Mouse (Mus musculus): ENCODE measurements around the gene Abhd5.
A peak's percentile ranks its signal among the peaks of the same experiment; 100 is the strongest.
"Not testable (repeated sequence)": the region's sequence is repeated elsewhere in the genome, so short reads cannot be mapped to it uniquely, and the experiment has no call there.

Gene Abhd5

GRCm38 (mm10) chr9:122351303-122352024 is at the start of gene Abhd5:
TSS of gene Abhd5 (plus strand) at chr9:122351608.
- DNase-seq (ENCODE audit: low spot score in 2 of 2), result peak; percentile 92 to 93

GRCm38 (mm10) chr9:122305302-122305701 is 46.1 kb upstream of the Abhd5 start:
- DNase-seq (ENCODE audit: low spot score in 2 of 2), result no peak

GRCm38 (mm10) chr9:122309013-122309980 is 42.1 kb upstream of the Abhd5 start:
- DNase-seq (ENCODE audit: low spot score in 2 of 2), result no peak

- DNase-seq (ENCODE audit: low spot score in 2 of 2), result peak; percentile 65 to 83
Observed at GRCm38 (mm10) chr9:122310613-122311049, 40.8 kb upstream of the Abhd5 start.

- no peak for DNase-seq (ENCODE audit: low spot score in 2 of 2)
Observed at GRCm38 (mm10) chr9:122311051-122311760, 40.2 kb upstream of the Abhd5 start.

GRCm38 (mm10) chr9:122312296-122312990 is 39.0 kb upstream of the Abhd5 start:
- DNase-seq (ENCODE audit: low spot score in 2 of 2), result no peak

GRCm38 (mm10) chr9:122313128-122313527 is 38.3 kb upstream of the Abhd5 start:
- not testable (repeated sequence) for DNase-seq (ENCODE audit: low spot score in 2 of 2)

- DNase-seq (ENCODE audit: low spot score in 2 of 2), result no peak
Observed at GRCm38 (mm10) chr9:122314386-122314785, 37.0 kb upstream of the Abhd5 start.

- DNase-seq (ENCODE audit: low spot score in 2 of 2), result no peak
Observed at GRCm38 (mm10) chr9:122314942-122315341, 36.5 kb upstream of the Abhd5 start.

- no peak for DNase-seq (ENCODE audit: low spot score in 2 of 2)
Observed at GRCm38 (mm10) chr9:122315501-122315900, 35.9 kb upstream of the Abhd5 start.

GRCm38 (mm10) chr9:122316562-122316961 is 34.8 kb upstream of the Abhd5 start:
- no peak for DNase-seq (ENCODE audit: low spot score in 2 of 2)

GRCm38 (mm10) chr9:122320626-122321025 is 30.8 kb upstream of the Abhd5 start:
- DNase-seq (ENCODE audit: low spot score in 2 of 2), result no peak

GRCm38 (mm10) chr9:122322356-122322755 is 29.1 kb upstream of the Abhd5 start:
- DNase-seq (ENCODE audit: low spot score in 2 of 2), result no peak

- DNase-seq (ENCODE audit: low spot score in 2 of 2), result no peak
Observed at GRCm38 (mm10) chr9:122325996-122326395, 25.4 kb upstream of the Abhd5 start.

- DNase-seq (ENCODE audit: low spot score in 2 of 2), result no peak
Observed at GRCm38 (mm10) chr9:122328199-122328598, 23.2 kb upstream of the Abhd5 start.

- no peak for DNase-seq (ENCODE audit: low spot score in 2 of 2)
Observed at GRCm38 (mm10) chr9:122336677-122337076, 14.7 kb upstream of the Abhd5 start.

- no peak for DNase-seq (ENCODE audit: low spot score in 2 of 2)
Observed at GRCm38 (mm10) chr9:122337510-122337931, 13.9 kb upstream of the Abhd5 start.

- no peak for DNase-seq (ENCODE audit: low spot score in 2 of 2)
Observed at GRCm38 (mm10) chr9:122339972-122340371, 11.4 kb upstream of the Abhd5 start.

GRCm38 (mm10) chr9:122343399-122343798 is 8.0 kb upstream of the Abhd5 start:
- no peak for DNase-seq (ENCODE audit: low spot score in 2 of 2)

- DNase-seq (ENCODE audit: low spot score in 2 of 2), result no peak
Observed at GRCm38 (mm10) chr9:122344560-122344959, 6.8 kb upstream of the Abhd5 start.

GRCm38 (mm10) chr9:122345291-122345690 is 6.1 kb upstream of the Abhd5 start:
- DNase-seq (ENCODE audit: low spot score in 2 of 2), result no peak
